Mouse (Mus musculus): ENCODE measurements around the gene Nploc4. TPM values are rescaled to one million over a fixed set of nuclear protein-coding genes. Genes with fewer than 3 reads are reported as not detected.
A peak's percentile ranks its signal among the peaks of the same experiment; 100 is the strongest.
"Not testable (repeated sequence)": the region's sequence is repeated elsewhere in the genome, so short reads cannot be mapped to it uniquely, and the experiment has no call there.

Nploc4 gene
- total RNA-seq, 2 experiments from 2014 or later = 63.8 to 66.2 TPM

- intact Hi-C loops (cut with DNase I) = no loop called here
These were observed 82.0 kb downstream of the Nploc4 start for GRCm38 (mm10) chr11:120355277-120356039.

GRCm38 (mm10) chr11:120354304-120355276, 82.9 kb downstream of the Nploc4 start:
- DNase-seq = peak; percentile 0
- intact Hi-C loops (cut with DNase I) = no loop called here

More at GRCm38 (mm10) chr11:120355277-120356039, 82.0 kb downstream of the Nploc4 start:
- no peak for DNase-seq

GRCm38 (mm10) chr11:120353500-120354303, 83.8 kb downstream of the Nploc4 start:
- intact Hi-C loops (cut with DNase I) = no loop called here
- peak; percentile 74 for DNase-seq

GRCm38 (mm10) chr11:120352571-120353290, 84.8 kb downstream of the Nploc4 start:
- intact Hi-C loops (cut with DNase I) = no loop called here

GRCm38 (mm10) chr11:120352093-120352350, 85.5 kb downstream of the Nploc4 start:
- DNase-seq; intact Hi-C loops (cut with DNase I): not testable (repeated sequence)

More at GRCm38 (mm10) chr11:120352571-120353290, 84.8 kb downstream of the Nploc4 start:
- DNase-seq = peak; percentile 58

- no peak for DNase-seq
These were observed 86.0 kb downstream of the Nploc4 start for GRCm38 (mm10) chr11:120351250-120352092.

GRCm38 (mm10) chr11:120350711-120351110, 86.8 kb downstream of the Nploc4 start:
- no peak for DNase-seq
- intact Hi-C loops (cut with DNase I) = no loop called here

More at GRCm38 (mm10) chr11:120351250-120352092, 86.0 kb downstream of the Nploc4 start:
- intact Hi-C loops (cut with DNase I) = no loop called here

GRCm38 (mm10) chr11:120349986-120350702, 87.4 kb downstream of the Nploc4 start:
- DNase-seq = peak; percentile 92
- intact Hi-C loops (cut with DNase I) = loop anchor here (5.0 kb wide), 1 partner anchor 113 kb away; no protein-coding TSS in a partner anchor

GRCm38 (mm10) chr11:120349371-120349985, 88.0 kb downstream of the Nploc4 start:
- no peak for DNase-seq
- intact Hi-C loops (cut with DNase I) = loop anchor here (5.0 kb wide), 1 partner anchor 112 kb away; no protein-coding TSS in a partner anchor

- intact Hi-C loops (cut with DNase I) = loop anchor here (5.0 kb wide), 1 partner anchor 112 kb away; no protein-coding TSS in a partner anchor
- peak; percentile 77 for DNase-seq
These were observed 88.7 kb downstream of the Nploc4 start for GRCm38 (mm10) chr11:120348684-120349370.

GRCm38 (mm10) chr11:120347791-120348683, 89.5 kb downstream of the Nploc4 start, which contains the start of gene Actg1:
Actg1 (minus strand) TSS chr11:120348542.
- intact Hi-C loops (cut with DNase I) = loop anchor here (5.0 kb wide), 1 partner anchor 111 kb away; no protein-coding TSS in a partner anchor
- peak; percentile 92 for DNase-seq

- DNase-seq = no peak
- intact Hi-C loops (cut with DNase I) = loop anchor here (5.0 kb wide), 1 partner anchor 110 kb away; no protein-coding TSS in a partner anchor
These were observed 90.2 kb downstream of the Nploc4 start for GRCm38 (mm10) chr11:120347301-120347700.

- intact Hi-C loops (cut with DNase I) = loop anchor here (5.0 kb wide), 1 partner anchor 109 kb away; no protein-coding TSS in a partner anchor
- DNase-seq = not testable (repeated sequence)
These were observed 91.0 kb downstream of the Nploc4 start for GRCm38 (mm10) chr11:120346383-120347034.

- no peak for DNase-seq
- intact Hi-C loops (cut with DNase I) = loop anchor here (5.0 kb wide), 1 partner anchor 108 kb away; no protein-coding TSS in a partner anchor
These were observed 92.3 kb downstream of the Nploc4 start for GRCm38 (mm10) chr11:120345067-120345681.
